ENCODE assay signal across 8 mouse cellular contexts in genomic region chr17:65884691-65885397, GRCm38 (mm10). TPM values are rescaled to one million over a fixed set of nuclear protein-coding genes. Genes with fewer than 3 reads are reported as not detected.
A peak's percentile ranks its signal among the peaks of the same experiment; 100 is the strongest.
DNase-seq lines count a peak whose midpoint lies in the region; ATAC-seq and TF ChIP-seq lines count a peak whose summit lies in the region.

No protein-coding gene starts in this region.

- peaks cover 39% of the 10 kb centered on the region for H3K4me1 ChIP-seq in hindbrain, embryonic 13.5 days (replicated peaks)

- H3K4me2 ChIP-seq in hindbrain, embryonic 13.5 days: peak overlapping the region; percentile 79

- in situ Hi-C loops in Patski (cut with MboI; ENCODE audit: low pct_unique_long_range_greater_than_20kb): loop anchor here (5.0 kb wide), 1 partner anchor 67 kb away; the partner anchor contains the start of gene Twsg1

- whole genome bisulfite sequencing in hindbrain, embryonic 13.5 days: 0% methylated on average over 64 of the region's 67 CpGs

- POLR2A ChIA-PET in Patski (lab: Charles Lee): interaction anchor here (2.7 kb wide), 1 partner anchor 65 kb away, joined by 8 read pairs; the partner anchor contains the start of gene Twsg1

- H3K27me3 ChIP-seq in Patski: no peaks in the 10 kb centered on the region
- H3K27me3 ChIP-seq in hindbrain, embryonic 13.5 days: no peaks in the 10 kb centered on the region

- no peaks in the 10 kb centered on the region for H3K9me3 ChIP-seq in hindbrain, embryonic 13.5 days

- no peaks in the 10 kb centered on the region; the same call in 1 of the 2 replicates for H3K36me3 ChIP-seq in hindbrain, embryonic 13.5 days

- TF ChIP-seq CTCF in Patski (IDR thresholded peaks at IDR 0.05): no peak

- H3K9ac ChIP-seq in hindbrain, embryonic 13.5 days: peak overlapping the region; percentile 93

- peak overlapping the region; percentile 97 for H3K27ac ChIP-seq in hindbrain, embryonic 13.5 days

- peak overlapping the region; percentile 95 for H3K4me3 ChIP-seq in hindbrain, embryonic 13.5 days

- CTCF ChIA-PET in Patski (lab: Charles Lee): interaction anchor here (1.0 to 7.5 kb wide), 5 partner anchors 13 to 222 kb away, joined by 3 to 51 read pairs (median 6); no protein-coding TSS in a partner anchor

- DNase-seq in Patski (ENCODE audit: low read depth, low spot score): peak; percentile 91
- DNase-seq in cerebellum, postnatal 14 days: peak; percentile 99 to 100
- peak; percentile 99 for DNase-seq in frontal cortex, postnatal 14 days (ENCODE audit: low spot score in 2 of 2)
- DNase-seq in layer of hippocampus, postnatal 25 days (ENCODE audit: extremely low spot score in 1 of 2, low spot score in 1 of 2): peak; percentile 93 to 96
- DNase-seq in lung, postnatal 25 days (ENCODE audit: low spot score): peak; percentile 100
- peak; percentile 99 for DNase-seq in retina, embryonic 14.5 days (ENCODE audit: low spot score)
- peak; percentile 98 for DNase-seq in thymus, postnatal 4 days

- peak; percentile 95 for ATAC-seq in Patski
- peak; percentile 99 for ATAC-seq in hindbrain, embryonic 13.5 days (ENCODE audit: low FRiP score)

RNA-seq across cellular contexts. Expression of gene Ralbp1, which starts 0.8 kb away (rescaled TPM):
- polyA plus RNA-seq in Patski (2021): 65.8 TPM
- 56.1 and 58.3 TPM in 2 replicates for polyA plus RNA-seq in hindbrain, embryonic 13.5 days (2015; fragmentation: Nextera tagmentation; extraction: Ambion mirVana)
- total RNA-seq in layer of hippocampus, postnatal 25 days (2021): 10 to 100 TPM; 47.2 to 53.5 TPM

Comparison
In these comparisons a context has a peak if more than half of its experiments do, and no peak if none do; other contexts are left out.
1. Peak in every context shown above with its lines: DNase-seq, ATAC-seq, H3K4me3 ChIP-seq and H3K27ac ChIP-seq.